Mouse (Mus musculus) myocyte (in vitro differentiated cells): ENCODE measurements around the gene Shbg. TPM values are rescaled to one million over a fixed set of nuclear protein-coding genes. Genes with fewer than 3 reads are reported as not detected.
A peak's percentile ranks its signal among the peaks of the same experiment; 100 is the strongest.

Source experiments
- H3K27me3 ChIP-seq: one replicate; pipeline ENCODE4 v1.6.1; 2011; ENCODE audit not compliant: control insufficient read depth, insufficient read depth, insufficient read length
- H3K36me3 ChIP-seq: one replicate; pipeline ENCODE4 v1.6.1; 2011; ENCODE audit not compliant: control insufficient read depth, insufficient read depth
- H3K4me2 ChIP-seq: one replicate; pipeline ENCODE4 v1.6.1; 2011; ENCODE audit warnings: low read depth, control low read depth
- H3K4me3 ChIP-seq: one replicate; pipeline ENCODE4 v1.5.1; 2011; ENCODE audit warnings: mild to moderate bottlenecking, control low read depth, moderate library complexity
- H3K79me2 ChIP-seq: one replicate; pipeline ENCODE4 v1.6.1; 2011; ENCODE audit not compliant: control insufficient read depth, insufficient read depth
- H3ac ChIP-seq: one replicate; pipeline ENCODE4 v1.6.1; 2011; ENCODE audit not compliant: control insufficient read depth, insufficient read length
- CEBPB ChIP-seq: IDR thresholded peaks from 2 replicates; pipeline ENCODE4 v1.6.1; 2011; ENCODE audit warnings: mild to moderate bottlenecking, moderate library complexity; ENCODE audit not compliant: poor library complexity, insufficient read depth, severe bottlenecking
- E2F4 ChIP-seq: IDR thresholded peaks from one replicate; pipeline ENCODE4 v1.6.1; 2011; ENCODE audit warnings: mild to moderate bottlenecking, control low read depth, moderate library complexity; ENCODE audit not compliant: insufficient read depth
- MAX ChIP-seq: IDR thresholded peaks from one replicate; pipeline ENCODE4 v1.6.1; 2011; ENCODE audit warnings: low read depth, mild to moderate bottlenecking, control low read depth
- MYOD1 ChIP-seq, 3 experiments: IDR thresholded peaks; one replicate each; pipeline ENCODE4 v1.6.1; 2011; ENCODE audit warnings: control low read depth in 2 of 3, low read depth in 2 of 3, mild to moderate bottlenecking in 2 of 3, moderate library complexity in 1 of 3; ENCODE audit not compliant: insufficient read length in 2 of 3, control insufficient read depth in 1 of 3
- MYOG ChIP-seq, 3 experiments: IDR thresholded peaks; one replicate each; pipeline ENCODE4 v1.6.1; 2011; ENCODE audit warnings: control low read depth in 2 of 3, low read depth in 2 of 3, mild to moderate bottlenecking in 2 of 3; ENCODE audit not compliant: insufficient read length in 2 of 3, control insufficient read depth in 1 of 3, insufficient read depth in 1 of 3
- POLR2A ChIP-seq: IDR thresholded peaks from one replicate; pipeline ENCODE4 v1.6.1; 2011; ENCODE audit warnings: low read depth, mild to moderate bottlenecking, control low read depth, moderate library complexity; ENCODE audit not compliant: insufficient read length
- POLR2AphosphoS2 ChIP-seq: IDR thresholded peaks from one replicate; pipeline ENCODE4 v1.6.1; 2011; ENCODE audit warnings: low read depth, control low read depth; ENCODE audit not compliant: insufficient read length
- REST ChIP-seq: IDR thresholded peaks from one replicate; pipeline ENCODE4 v1.6.1; 2011; ENCODE audit warnings: mild to moderate bottlenecking, control low read depth, moderate library complexity; ENCODE audit not compliant: insufficient read depth, insufficient read length
- SRF ChIP-seq: IDR thresholded peaks from one replicate; pipeline ENCODE4 v1.6.1; 2011; ENCODE audit warnings: low read depth; ENCODE audit not compliant: control insufficient read depth, insufficient read length
- TCF12 ChIP-seq: IDR thresholded peaks from one replicate; pipeline ENCODE4 v1.6.1; 2011; ENCODE audit warnings: mild to moderate bottlenecking, control low read depth; ENCODE audit not compliant: poor library complexity, insufficient read depth, severe bottlenecking
- TCF3 ChIP-seq: IDR thresholded peaks from one replicate; pipeline ENCODE4 v1.6.1; 2011; ENCODE audit warnings: low read depth, control low read depth; ENCODE audit not compliant: insufficient read length
- USF1 ChIP-seq: IDR thresholded peaks from one replicate; pipeline ENCODE4 v1.6.1; 2011; ENCODE audit warnings: low read depth, mild to moderate bottlenecking, control low read depth, moderate library complexity
- polyA plus RNA-seq: library from polyadenylated mRNA; unstranded; fragments of >200 nt; fragmentation: generic; extraction: Trizol; gene quantifications from one replicate; pipeline ENCODE4 v1.2.1, GENCODE M21; 2012; ENCODE audit warnings: missing spikeins

Shbg gene
- polyA plus RNA-seq, 1 experiment = 0.05 TPM

GRCm38 (mm10) chr11:69599436-69599835 is 18.3 kb downstream of the Shbg start:
- peaks cover 12% of the 10 kb centered on the region for H3K27me3 ChIP-seq
- H3K4me2 ChIP-seq = peak overlapping the region; percentile 48
- TF ChIP-seq POLR2AphosphoS2 = no peak
- no peak for TF ChIP-seq REST
- no peak for TF ChIP-seq CEBPB
- TF ChIP-seq MYOG (IDR thresholded peaks at IDR 0.05; ENCODE audit: control insufficient read depth in 1 of 3, insufficient read depth in 1 of 3, insufficient read length in 2 of 3, low read depth in 2 of 3) = no peak
- no peak for TF ChIP-seq POLR2A
- TF ChIP-seq SRF = no peak
- TF ChIP-seq MYOD1 (IDR thresholded peaks at IDR 0.05; ENCODE audit: control insufficient read depth in 1 of 3, insufficient read length in 2 of 3, low read depth in 2 of 3) = no peak
- TF ChIP-seq USF1 = no peak
- TF ChIP-seq MAX = no peak
- TF ChIP-seq TCF3 = no peak
- no peak for TF ChIP-seq E2F4
- no peaks in the 10 kb centered on the region for H3K36me3 ChIP-seq
- H3ac ChIP-seq = no peak overlapping the region
- no peaks in the 10 kb centered on the region for H3K79me2 ChIP-seq
- H3K4me3 ChIP-seq = no peak overlapping the region

- Histone ChIP-seq H3ac (no peak overlapping the region), H3K27me3 (no peaks in the 10 kb centered on the region), H3K36me3 (peaks cover 4% of the 10 kb centered on the region), H3K4me2 (no peak overlapping the region), H3K79me2 (no peaks in the 10 kb centered on the region), H3K4me3 (no peak overlapping the region)
- TF ChIP-seq POLR2AphosphoS2 (peak; percentile 67), CEBPB (no peak)
These were observed 22.9 kb downstream of the Shbg start for GRCm38 (mm10) chr11:69594853-69595252.

GRCm38 (mm10) chr11:69592799-69593198 is 24.9 kb downstream of the Shbg start:
- Histone ChIP-seq H3K79me2 (no peaks in the 10 kb centered on the region), H3K4me2 (no peak overlapping the region)
- no peak for TF ChIP-seq CEBPB

GRCm38 (mm10) chr11:69591899-69592637 is 25.6 kb downstream of the Shbg start:
- no peaks in the 10 kb centered on the region for H3K27me3 ChIP-seq
- no peak for TF ChIP-seq CEBPB
- TF ChIP-seq USF1 = no peak
- TF ChIP-seq TCF3 = no peak
- peak in 1 of 3 experiments; percentile 16 for TF ChIP-seq MYOD1 (IDR thresholded peaks at IDR 0.05; ENCODE audit: control insufficient read depth in 1 of 3, insufficient read length in 2 of 3, low read depth in 2 of 3)
- no peak for TF ChIP-seq POLR2AphosphoS2
- H3K79me2 ChIP-seq = no peaks in the 10 kb centered on the region
- H3K4me3 ChIP-seq = no peak overlapping the region
- no peak overlapping the region for H3ac ChIP-seq
- peaks cover 13% of the 10 kb centered on the region for H3K36me3 ChIP-seq
- H3K4me2 ChIP-seq = peak overlapping the region; percentile 24

More at GRCm38 (mm10) chr11:69592799-69593198, 24.9 kb downstream of the Shbg start:
- peaks cover 13% of the 10 kb centered on the region for H3K36me3 ChIP-seq
- H3K4me3 ChIP-seq = no peak overlapping the region
- no peaks in the 10 kb centered on the region for H3K27me3 ChIP-seq
- no peak overlapping the region for H3ac ChIP-seq

GRCm38 (mm10) chr11:69591424-69591823 is 26.3 kb downstream of the Shbg start:
- TF ChIP-seq MYOD1 (IDR thresholded peaks at IDR 0.05; ENCODE audit: control insufficient read depth in 1 of 3, insufficient read length in 2 of 3, low read depth in 2 of 3) (no peak), SRF (no peak), TCF3 (no peak), TCF12 (no peak), USF1 (no peak), POLR2A (no peak), POLR2AphosphoS2 (no peak), MAX (no peak), CEBPB (no peak)
- Histone ChIP-seq H3K79me2 (peaks cover under 1% of the 10 kb centered on the region), H3K4me2 (peak overlapping the region; percentile 24), H3K4me3 (no peak overlapping the region), H3ac (no peak overlapping the region), H3K27me3 (no peaks in the 10 kb centered on the region), H3K36me3 (peaks cover 13% of the 10 kb centered on the region)

- TF ChIP-seq TCF3 = no peak
- TF ChIP-seq MYOD1 (IDR thresholded peaks at IDR 0.05; ENCODE audit: control insufficient read depth in 1 of 3, insufficient read length in 2 of 3, low read depth in 2 of 3) = no peak
- TF ChIP-seq CEBPB = no peak
- no peak for TF ChIP-seq POLR2AphosphoS2
- no peak for TF ChIP-seq MYOG (IDR thresholded peaks at IDR 0.05; ENCODE audit: control insufficient read depth in 1 of 3, insufficient read depth in 1 of 3, insufficient read length in 2 of 3, low read depth in 2 of 3)
- TF ChIP-seq E2F4 = no peak
- TF ChIP-seq TCF12 = no peak
- TF ChIP-seq MAX = no peak
- TF ChIP-seq SRF = no peak
- no peak for TF ChIP-seq REST
- TF ChIP-seq POLR2A = no peak
- no peak for TF ChIP-seq USF1
- Histone ChIP-seq H3K79me2 (peaks cover 9% of the 10 kb centered on the region), H3K4me3 (no peak overlapping the region), H3K36me3 (peaks cover 13% of the 10 kb centered on the region), H3K27me3 (no peaks in the 10 kb centered on the region), H3K4me2 (no peak overlapping the region), H3ac (no peak overlapping the region)
These were observed 27.1 kb downstream of the Shbg start for GRCm38 (mm10) chr11:69590622-69591021.
